Mouse (Mus musculus) c-Kit-negative CD71-positive TER-119-positive erythroid progenitor cells, embryonic 14.5 days (primary cell): Measurements from ENCODE around the gene Zfp629.
A peak's percentile ranks its signal among the peaks of the same experiment; 100 is the strongest.
"Not testable (repeated sequence)": the region's sequence is repeated elsewhere in the genome, so short reads cannot be mapped to it uniquely, and the experiment has no call there.

Source experiments
- DNase-seq: peaks from one replicate; pipeline ENCODE4 v3.0.0-alpha.2; 2013; ENCODE audit warnings: low read depth, low spot score

The Zfp629 gene

GRCm38 (mm10) chr7:127614891-127615843 lies at the start of gene Zfp629:
Gene Zfp629, minus strand, starts transcription at chr7:127615797.
- no peak for DNase-seq

GRCm38 (mm10) chr7:127662926-127663325 lies 47.3 kb upstream of the Zfp629 start:
- no peak for DNase-seq

GRCm38 (mm10) chr7:127661833-127662232 lies 46.2 kb upstream of the Zfp629 start:
- no peak for DNase-seq

GRCm38 (mm10) chr7:127660882-127661281 lies 45.3 kb upstream of the Zfp629 start:
- no peak for DNase-seq

GRCm38 (mm10) chr7:127656946-127657345 lies 41.3 kb upstream of the Zfp629 start:
- DNase-seq = peak; percentile 55

GRCm38 (mm10) chr7:127654318-127654717 lies 38.7 kb upstream of the Zfp629 start:
- no peak for DNase-seq

- DNase-seq = no peak
Observed at GRCm38 (mm10) chr7:127652050-127652449, 36.5 kb upstream of the Zfp629 start.

- DNase-seq = no peak
Observed at GRCm38 (mm10) chr7:127651624-127652023, 36.0 kb upstream of the Zfp629 start.

GRCm38 (mm10) chr7:127649206-127649605 lies 33.6 kb upstream of the Zfp629 start:
- no peak for DNase-seq

- no peak for DNase-seq
Observed at GRCm38 (mm10) chr7:127648516-127649201, 33.1 kb upstream of the Zfp629 start.

GRCm38 (mm10) chr7:127647576-127647975 lies 32.0 kb upstream of the Zfp629 start:
- not testable (repeated sequence) for DNase-seq

- no peak for DNase-seq
Observed at GRCm38 (mm10) chr7:127646363-127646762, 30.8 kb upstream of the Zfp629 start.

GRCm38 (mm10) chr7:127642254-127642653 lies 26.7 kb upstream of the Zfp629 start:
- DNase-seq = no peak

- no peak for DNase-seq
Observed at GRCm38 (mm10) chr7:127641260-127641659, 25.7 kb upstream of the Zfp629 start.

GRCm38 (mm10) chr7:127636963-127637362 lies 21.4 kb upstream of the Zfp629 start:
- DNase-seq = no peak

GRCm38 (mm10) chr7:127631416-127631815 lies 15.8 kb upstream of the Zfp629 start:
- no peak for DNase-seq

- no peak for DNase-seq
Observed at GRCm38 (mm10) chr7:127628646-127629045, 13.0 kb upstream of the Zfp629 start.

- peak; percentile 76 for DNase-seq
Observed at GRCm38 (mm10) chr7:127626471-127626870, 10.9 kb upstream of the Zfp629 start.

- no peak for DNase-seq
Observed at GRCm38 (mm10) chr7:127626039-127626438, 10.4 kb upstream of the Zfp629 start.

- not testable (repeated sequence) for DNase-seq
Observed at GRCm38 (mm10) chr7:127618402-127618801, 2.8 kb upstream of the Zfp629 start.

GRCm38 (mm10) chr7:127617962-127618361 lies 2.4 kb upstream of the Zfp629 start:
- no peak for DNase-seq

GRCm38 (mm10) chr7:127616881-127617280 lies 1.3 kb upstream of the Zfp629 start:
- no peak for DNase-seq

GRCm38 (mm10) chr7:127616336-127616735 lies 739 bp upstream of the Zfp629 start:
- DNase-seq = no peak
